Mouse (Mus musculus): ENCODE data around the gene Copg1. TPM values are rescaled to one million over a fixed set of nuclear protein-coding genes. Genes with fewer than 3 reads are reported as not detected.

The Copg1 gene
- polyA plus RNA-seq, 1 experiment from 2014 or later = 117 TPM

DNA sequence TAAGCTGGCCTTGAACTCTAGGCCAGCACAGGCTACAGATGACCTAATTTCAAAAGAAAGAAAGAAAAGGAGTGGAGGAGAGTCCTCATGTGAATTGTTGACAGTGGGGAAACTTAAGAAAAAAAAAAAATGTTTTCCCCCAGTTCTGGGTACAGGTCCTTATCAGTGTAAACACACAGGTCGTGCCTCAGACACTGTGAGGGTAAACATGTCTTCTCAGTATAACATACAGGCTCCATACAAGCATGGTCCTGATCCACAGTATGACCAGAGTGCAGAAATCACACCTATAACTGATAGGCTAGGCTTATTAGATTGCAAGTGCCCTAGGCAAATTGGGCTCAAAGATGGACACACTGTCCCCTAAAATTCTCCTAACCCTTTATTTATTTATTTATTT lies 17.2 kb upstream of the Copg1 start:
- H3K9me3 ChIP-seq (replicated peaks; ENCODE audit: control insufficient read depth, low read length) = no peaks in the 10 kb centered on the region
- 55% methylated on average over 1 of the region's 1 CpGs for WGBS
- no peak for ATAC-seq (replicated peaks; ENCODE audit: extremely low read depth, insufficient read depth, low FRiP score)

DNA sequence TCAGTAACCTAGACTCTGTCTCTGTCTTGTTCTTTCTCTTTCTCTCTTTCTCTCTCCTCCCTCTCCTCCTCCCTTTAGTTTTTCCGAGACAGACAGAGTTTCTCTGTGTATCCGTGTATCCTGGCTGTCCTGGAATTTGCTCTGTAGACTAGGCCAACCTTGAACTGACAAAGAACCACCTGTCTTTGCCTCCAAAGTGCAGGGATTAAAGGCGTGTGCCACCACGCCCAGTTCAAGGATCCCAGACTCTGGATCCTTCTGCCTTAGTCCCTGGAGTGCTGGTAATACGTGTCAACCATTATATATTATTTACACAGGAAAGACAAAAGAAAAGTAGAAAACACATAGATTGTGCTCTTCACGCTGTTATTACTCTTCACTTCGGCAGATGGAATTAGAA lies 16.4 kb upstream of the Copg1 start:
- Histone ChIP-seq H3K4me3 (ENCODE audit: low read length) (no peak overlapping the region), H3K9ac (ENCODE audit: low read length) (no peak overlapping the region), H3K4me1 (ENCODE audit: control insufficient read depth, insufficient read depth, low read length) (peaks cover 8% of the 10 kb centered on the region), H3K27ac (ENCODE audit: low read length) (no peak overlapping the region), H3K4me2 (ENCODE audit: low read depth, low read length) (no peak overlapping the region), H3K9me3 (replicated peaks; ENCODE audit: control insufficient read depth, low read length) (no peaks in the 10 kb centered on the region), H3K36me3 (ENCODE audit: control insufficient read depth, insufficient read depth) (no peaks in the 10 kb centered on the region), H3K27me3 (ENCODE audit: control insufficient read depth, insufficient read depth, low read length) (no peaks in the 10 kb centered on the region)
- WGBS = 73% methylated on average over 7 of the region's 7 CpGs
- ATAC-seq (replicated peaks; ENCODE audit: extremely low read depth, insufficient read depth, low FRiP score) = no peak

More for the DNA sequence above, 17.2 kb upstream of the Copg1 start:
- no peak overlapping the region for H3K27ac ChIP-seq (ENCODE audit: low read length)
- H3K36me3 ChIP-seq (ENCODE audit: control insufficient read depth, insufficient read depth) = no peaks in the 10 kb centered on the region
- no peak overlapping the region for H3K4me2 ChIP-seq (ENCODE audit: low read depth, low read length)
- H3K27me3 ChIP-seq (ENCODE audit: control insufficient read depth, insufficient read depth, low read length) = no peaks in the 10 kb centered on the region
- no peak overlapping the region for H3K4me3 ChIP-seq (ENCODE audit: low read length)
- H3K9ac ChIP-seq (ENCODE audit: low read length) = no peak overlapping the region
- peaks cover 8% of the 10 kb centered on the region for H3K4me1 ChIP-seq (ENCODE audit: control insufficient read depth, insufficient read depth, low read length)

DNA sequence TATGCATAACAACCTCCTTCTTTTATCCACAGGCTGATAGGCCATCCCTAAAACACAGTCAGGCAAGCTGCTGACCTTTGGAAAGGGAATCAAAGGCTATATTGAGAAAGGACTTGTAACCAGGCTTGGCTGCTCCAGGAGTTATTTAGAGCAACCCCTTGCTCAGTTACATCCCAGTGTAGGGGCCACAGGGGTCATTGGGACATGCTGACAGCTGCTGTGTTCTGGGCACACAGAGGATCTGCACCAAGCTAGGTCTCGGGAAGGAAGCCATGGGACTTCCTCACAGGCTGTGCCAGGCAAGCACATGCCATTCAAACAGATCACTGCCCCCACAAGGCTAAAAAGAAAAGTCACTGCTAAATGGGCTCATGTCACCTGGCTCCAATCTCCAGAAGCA lies 14.5 kb upstream of the Copg1 start:
- H3K27ac ChIP-seq (ENCODE audit: low read length) = no peak overlapping the region; the same call in 1 of the 2 replicates
- no peak overlapping the region for H3K4me2 ChIP-seq (ENCODE audit: low read depth, low read length)
- no peaks in the 10 kb centered on the region for H3K36me3 ChIP-seq (ENCODE audit: control insufficient read depth, insufficient read depth)
- H3K4me1 ChIP-seq (ENCODE audit: control insufficient read depth, insufficient read depth, low read length) = peaks cover 8% of the 10 kb centered on the region
- no peaks in the 10 kb centered on the region for H3K27me3 ChIP-seq (ENCODE audit: control insufficient read depth, insufficient read depth, low read length)
- no peak overlapping the region for H3K4me3 ChIP-seq (ENCODE audit: low read length)
- H3K9me3 ChIP-seq (replicated peaks; ENCODE audit: control insufficient read depth, low read length) = no peaks in the 10 kb centered on the region
- H3K9ac ChIP-seq (ENCODE audit: low read length) = no peak overlapping the region
- no peak for ATAC-seq (replicated peaks; ENCODE audit: extremely low read depth, insufficient read depth, low FRiP score)
- 25% methylated on average over 1 of the region's 1 CpGs for WGBS

DNA sequence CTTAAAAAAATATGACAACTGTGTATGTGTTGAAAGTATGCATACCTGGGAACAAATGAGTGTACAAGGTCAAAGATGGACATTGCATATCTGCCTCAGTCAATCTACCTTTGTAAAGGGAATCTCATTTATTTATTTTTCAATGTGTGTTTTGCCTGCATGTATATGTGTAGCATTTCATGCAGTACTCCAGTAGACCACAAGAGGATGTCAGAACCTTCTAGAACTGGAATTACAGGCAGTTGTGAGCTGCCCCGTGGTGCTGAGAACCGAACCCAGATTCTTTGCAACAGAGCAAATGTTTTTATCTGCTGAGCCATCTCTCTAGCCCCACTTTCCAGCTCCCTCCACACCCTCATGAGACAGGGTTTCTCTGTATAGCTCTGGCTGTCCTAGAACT lies 13.7 kb upstream of the Copg1 start:
- no peak for ATAC-seq (replicated peaks; ENCODE audit: extremely low read depth, insufficient read depth, low FRiP score)

DNA sequence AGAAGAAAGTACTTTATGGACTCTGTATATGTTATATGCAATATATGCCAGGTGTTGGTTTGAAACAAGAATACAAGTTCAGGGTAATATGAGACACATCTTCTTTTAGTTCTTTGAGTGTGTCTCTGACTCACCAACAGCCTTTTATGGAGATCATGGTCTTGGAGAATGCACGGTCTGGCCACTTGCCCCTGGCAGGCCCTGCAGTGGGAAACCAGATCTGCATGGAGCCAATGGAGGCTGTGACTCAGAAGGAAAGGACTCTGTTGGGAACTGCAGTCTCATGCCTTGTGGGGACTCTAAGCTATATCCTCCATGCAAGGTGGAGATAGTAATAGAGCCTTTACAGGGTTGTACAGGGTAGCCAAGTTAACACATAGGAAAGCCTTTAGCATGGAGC lies 12.5 kb upstream of the Copg1 start:
- H3K4me3 ChIP-seq (ENCODE audit: low read length) = no peak overlapping the region
- ATAC-seq (replicated peaks; ENCODE audit: extremely low read depth, insufficient read depth, low FRiP score) = no peak
- H3K4me1 ChIP-seq (ENCODE audit: control insufficient read depth, insufficient read depth, low read length) = no peaks in the 10 kb centered on the region
- H3K9ac ChIP-seq (ENCODE audit: low read length) = no peak overlapping the region
- no peaks in the 10 kb centered on the region for H3K27me3 ChIP-seq (ENCODE audit: control insufficient read depth, insufficient read depth, low read length)
- 71% methylated on average over 1 of the region's 1 CpGs for WGBS
- no peak overlapping the region for H3K4me2 ChIP-seq (ENCODE audit: low read depth, low read length)
- no peaks in the 10 kb centered on the region for H3K9me3 ChIP-seq (replicated peaks; ENCODE audit: control insufficient read depth, low read length)
- H3K27ac ChIP-seq (ENCODE audit: low read length) = no peak overlapping the region
- H3K36me3 ChIP-seq (ENCODE audit: control insufficient read depth, insufficient read depth) = no peaks in the 10 kb centered on the region

More for the DNA sequence above, 13.7 kb upstream of the Copg1 start:
- no peak overlapping the region for H3K4me3 ChIP-seq (ENCODE audit: low read length)
- H3K9ac ChIP-seq (ENCODE audit: low read length) = no peak overlapping the region
- no peaks in the 10 kb centered on the region for H3K36me3 ChIP-seq (ENCODE audit: control insufficient read depth, insufficient read depth)
- no peaks in the 10 kb centered on the region for H3K27me3 ChIP-seq (ENCODE audit: control insufficient read depth, insufficient read depth, low read length)
- peaks cover 2% of the 10 kb centered on the region for H3K4me1 ChIP-seq (ENCODE audit: control insufficient read depth, insufficient read depth, low read length)
- H3K4me2 ChIP-seq (ENCODE audit: low read depth, low read length) = no peak overlapping the region
- no peaks in the 10 kb centered on the region for H3K9me3 ChIP-seq (replicated peaks; ENCODE audit: control insufficient read depth, low read length)
- 86% methylated on average over 2 of the region's 2 CpGs for WGBS
- H3K27ac ChIP-seq (ENCODE audit: low read length) = no peak overlapping the region

DNA sequence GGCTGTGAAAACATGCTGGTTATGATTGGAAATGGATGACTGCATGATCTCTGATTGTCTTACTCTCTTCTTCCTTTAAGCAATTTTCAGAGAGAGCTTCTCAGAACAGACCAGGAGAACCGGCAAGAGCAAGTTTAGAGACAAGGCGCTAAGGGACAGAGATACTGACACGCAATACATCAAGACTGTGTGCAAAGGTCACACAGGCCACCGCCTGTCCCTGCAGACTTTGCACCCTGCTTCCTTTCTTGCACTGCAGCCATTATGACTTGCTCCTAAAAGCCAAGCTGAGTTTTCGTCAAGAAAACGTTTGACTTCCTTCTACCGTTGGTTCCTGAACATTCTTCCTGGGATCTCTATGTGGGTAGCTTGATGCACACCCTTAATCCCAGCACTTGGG lies 12.1 kb upstream of the Copg1 start:
- no peak overlapping the region for H3K27ac ChIP-seq (ENCODE audit: low read length)
- no peaks in the 10 kb centered on the region for H3K27me3 ChIP-seq (ENCODE audit: control insufficient read depth, insufficient read depth, low read length)
- WGBS = 78% methylated on average over 7 of the region's 7 CpGs
- H3K4me3 ChIP-seq (ENCODE audit: low read length) = no peak overlapping the region
- H3K36me3 ChIP-seq (ENCODE audit: control insufficient read depth, insufficient read depth) = no peaks in the 10 kb centered on the region
- no peak overlapping the region for H3K9ac ChIP-seq (ENCODE audit: low read length)
- ATAC-seq (replicated peaks; ENCODE audit: extremely low read depth, insufficient read depth, low FRiP score) = no peak
- H3K9me3 ChIP-seq (replicated peaks; ENCODE audit: control insufficient read depth, low read length) = no peaks in the 10 kb centered on the region
- no peak overlapping the region for H3K4me2 ChIP-seq (ENCODE audit: low read depth, low read length)
- no peaks in the 10 kb centered on the region for H3K4me1 ChIP-seq (ENCODE audit: control insufficient read depth, insufficient read depth, low read length)

DNA sequence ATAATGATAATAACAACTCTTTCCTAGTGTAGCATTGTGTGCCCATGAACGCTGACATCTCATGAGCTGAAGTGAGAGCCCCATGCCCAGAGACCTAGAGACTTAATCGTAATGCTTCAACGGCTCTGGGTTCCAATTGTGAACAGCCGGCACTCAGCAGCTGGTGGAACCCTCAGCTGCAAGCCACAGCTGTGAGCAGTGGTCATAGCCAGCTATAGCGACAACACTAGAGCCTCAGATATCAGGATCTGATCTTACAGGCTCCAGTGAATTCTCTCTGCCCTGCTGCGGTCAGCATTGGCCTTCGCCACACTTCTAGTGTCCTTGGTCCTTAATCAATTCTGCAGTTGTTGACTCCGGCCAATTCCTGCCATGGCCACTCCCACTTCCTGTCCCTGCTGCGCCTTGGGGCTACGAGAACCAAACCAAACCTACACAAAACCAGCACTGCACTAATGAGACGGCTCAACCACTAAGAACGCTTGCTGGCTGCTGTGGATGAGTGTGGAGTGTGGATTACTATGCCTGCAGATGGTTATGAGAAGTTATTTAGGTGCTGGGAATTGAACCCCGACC lies 11.5 kb upstream of the Copg1 start:
- no peak for ATAC-seq (replicated peaks; ENCODE audit: extremely low read depth, insufficient read depth, low FRiP score)
- Histone ChIP-seq H3K4me2 (ENCODE audit: low read depth, low read length) (no peak overlapping the region), H3K27ac (ENCODE audit: low read length) (no peak overlapping the region)

DNA sequence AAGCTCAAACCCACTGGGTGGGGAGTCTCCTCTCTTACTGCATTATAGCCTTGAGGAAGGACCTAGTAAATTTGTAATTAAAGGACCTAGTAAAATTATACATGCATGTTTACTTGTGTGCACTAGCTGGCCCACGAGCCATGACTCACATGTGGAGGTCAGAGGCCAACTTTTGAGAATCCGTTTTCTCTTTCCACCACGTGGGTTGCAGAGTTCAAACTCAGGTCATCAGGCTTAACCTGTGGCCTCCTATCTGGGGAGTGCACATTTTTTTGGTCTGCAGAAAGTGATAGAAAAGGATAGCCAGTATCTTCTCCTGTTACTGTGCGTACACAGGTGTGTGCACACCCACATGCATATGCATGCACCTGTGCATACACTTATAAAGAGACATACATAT lies 8.6 kb upstream of the Copg1 start:
- no peaks in the 10 kb centered on the region for H3K4me1 ChIP-seq (ENCODE audit: control insufficient read depth, insufficient read depth, low read length)
- WGBS = 39% methylated on average over 4 of the region's 4 CpGs

More for the DNA sequence above, 11.5 kb upstream of the Copg1 start:
- Histone ChIP-seq H3K27me3 (ENCODE audit: control insufficient read depth, insufficient read depth, low read length) (no peaks in the 10 kb centered on the region), H3K9ac (ENCODE audit: low read length) (no peak overlapping the region), H3K9me3 (replicated peaks; ENCODE audit: control insufficient read depth, low read length) (no peaks in the 10 kb centered on the region), H3K4me3 (ENCODE audit: low read length) (no peak overlapping the region), H3K36me3 (ENCODE audit: control insufficient read depth, insufficient read depth) (no peaks in the 10 kb centered on the region), H3K4me1 (ENCODE audit: control insufficient read depth, insufficient read depth, low read length) (no peaks in the 10 kb centered on the region)
- WGBS = 64% methylated on average over 13 of the region's 13 CpGs

DNA sequence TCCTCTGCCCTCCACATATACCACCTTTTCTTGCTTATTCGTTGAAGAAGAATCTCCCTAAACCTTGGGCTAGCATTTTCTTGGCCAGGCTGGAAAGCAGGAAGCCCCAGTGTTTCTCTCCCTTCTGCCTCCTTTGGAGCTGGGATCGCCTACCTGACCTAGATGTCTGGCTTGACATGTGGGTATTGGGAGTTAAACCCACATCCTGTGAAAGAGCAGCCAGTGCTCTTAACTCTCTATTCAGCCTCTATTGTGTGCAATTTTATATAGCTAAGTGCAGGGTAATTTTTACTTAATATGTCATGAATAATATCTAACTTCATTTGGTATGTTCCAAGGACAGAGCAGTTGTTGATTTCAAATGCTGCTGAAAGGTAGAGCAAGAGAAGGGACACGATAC lies 8.0 kb upstream of the Copg1 start:
- no peaks in the 10 kb centered on the region for H3K4me1 ChIP-seq (ENCODE audit: control insufficient read depth, insufficient read depth, low read length)
- H3K36me3 ChIP-seq (ENCODE audit: control insufficient read depth, insufficient read depth) = no peaks in the 10 kb centered on the region
- no peak overlapping the region for H3K4me2 ChIP-seq (ENCODE audit: low read depth, low read length)
- ATAC-seq (replicated peaks; ENCODE audit: extremely low read depth, insufficient read depth, low FRiP score) = no peak
- H3K27me3 ChIP-seq (ENCODE audit: control insufficient read depth, insufficient read depth, low read length) = no peaks in the 10 kb centered on the region
- H3K9ac ChIP-seq (ENCODE audit: low read length) = no peak overlapping the region
- no peak overlapping the region for H3K27ac ChIP-seq (ENCODE audit: low read length)
- WGBS = 63% methylated on average over 3 of the region's 3 CpGs
- H3K9me3 ChIP-seq (replicated peaks; ENCODE audit: control insufficient read depth, low read length) = no peaks in the 10 kb centered on the region
- no peak overlapping the region for H3K4me3 ChIP-seq (ENCODE audit: low read length)

More for the DNA sequence above, 8.6 kb upstream of the Copg1 start:
- Histone ChIP-seq H3K27ac (ENCODE audit: low read length) (no peak overlapping the region), H3K4me3 (ENCODE audit: low read length) (no peak overlapping the region), H3K4me2 (ENCODE audit: low read depth, low read length) (no peak overlapping the region), H3K9ac (ENCODE audit: low read length) (no peak overlapping the region), H3K27me3 (ENCODE audit: control insufficient read depth, insufficient read depth, low read length) (no peaks in the 10 kb centered on the region), H3K9me3 (replicated peaks; ENCODE audit: control insufficient read depth, low read length) (no peaks in the 10 kb centered on the region), H3K36me3 (ENCODE audit: control insufficient read depth, insufficient read depth) (no peaks in the 10 kb centered on the region)
- ATAC-seq (replicated peaks; ENCODE audit: extremely low read depth, insufficient read depth, low FRiP score) = no peak
